Mouse (Mus musculus) megakaryocyte progenitor cell, adult 5-6 weeks (primary cell): ENCODE data around the gene Prrg3. TPM values are rescaled to one million over a fixed set of nuclear protein-coding genes. Genes with fewer than 3 reads are reported as not detected.

ENCODE experiments used
- total RNA-seq, 2 experiments: library from RNA; stranded (forward) in 1 of 2; stranded (reverse) in 1 of 2; fragments of 157-497, 149-512 nt in 1 of 2; fragments of 200-1000 nt in 1 of 2; gene quantifications; 2 replicates each; pipeline versions ENCODE4 v1.2.3 to v1.2.4; 2015 to 2017

Prrg3 gene
- total RNA-seq, 2 experiments from 2014 or later = not detected

Other genes starting within 250 kb of the Prrg3 start
- 42.0 and 52.7 TPM in 2 replicates for gene Vma21, start 146.7 kb upstream of the Prrg3 start, total RNA-seq (2015)
- 9.1 and 12.1 TPM in 2 replicates for gene Vma21, start 146.7 kb upstream of the Prrg3 start, total RNA-seq (2017)
- not detected in 2 replicates for gene Gm1141, start 41.6 kb upstream of the Prrg3 start, total RNA-seq (2015)
- 0.10 and 0.12 TPM in 2 replicates for gene Gm1141, start 41.6 kb upstream of the Prrg3 start, total RNA-seq (2017)
- not detected in 2 replicates for gene Fate1, start 10.4 kb downstream of the Prrg3 start, total RNA-seq (2015)
- not detected in 2 replicates for gene Fate1, start 10.4 kb downstream of the Prrg3 start, total RNA-seq (2017)
- gene Cnga2, start 29.2 kb downstream of the Prrg3 start, total RNA-seq (2015) = not detected in 2 replicates
- not detected in 2 replicates for gene Cnga2, start 29.2 kb downstream of the Prrg3 start, total RNA-seq (2017)